Mouse (Mus musculus) effector memory CD4-positive, alpha-beta T cell, adult 7 months (primary cell): ENCODE data around the gene Enpp3. TPM values are rescaled to one million over a fixed set of nuclear protein-coding genes. Genes with fewer than 3 reads are reported as not detected.

Experiments used
- polyA plus RNA-seq: library from polyadenylated mRNA; unstranded; fragments of 100-300 nt; shearing (Covaris generic); gene quantifications from one replicate; pipeline ENCODE4 v1.2.1, GENCODE M21; 2017

Gene Enpp3
- 0.73 TPM for polyA plus RNA-seq

GRCm38 (mm10) chr10:24842676-24843075 lies at the start of gene Enpp3:
Gene Enpp3, minus strand, starts transcription at chr10:24842823.

GRCm38 (mm10) chr10:24869760-24870290 lies 27.2 kb upstream of the Enpp3 start, which contains the start of gene Med23:
Gene Med23, plus strand, starts transcription at chr10:24869986.

Other genes with a start within 250 kb of the Enpp3 start
- gene Ccn2, start 247.4 kb downstream of the Enpp3 start, polyA plus RNA-seq, result not detected
- 18.6 TPM for gene Enpp1, start 130.7 kb downstream of the Enpp3 start, polyA plus RNA-seq
- 27.2 TPM for gene Med23, start 27.2 kb upstream of the Enpp3 start, polyA plus RNA-seq
- 0.34 TPM for gene Arg1, start 84.7 kb upstream of the Enpp3 start, polyA plus RNA-seq